In genomic region chr13:70532719-70533118, GRCm38 (mm10) we compare ENCODE assay signal across 17 mouse cellular contexts.
"Had no signal": no experiment of that assay in that cellular context is flagged by ENCODE, and none has a peak within 500 bp of the region (broad histone marks: within the 10 kb centered on the region; RNA-seq: fewer than 3 reads in every experiment).

No protein-coding gene starts in this region.

- H3K4me3 ChIP-seq: layer of hippocampus, adult 2 months; liver, embryonic 13.5 days; myocyte; neural tube, embryonic 13.5 days had no signal

- H3K9ac ChIP-seq: liver, embryonic 13.5 days; neural tube, embryonic 13.5 days had no signal

- DNase-seq: kidney, adult 2 months; kidney, postnatal 25 days; layer of hippocampus, adult 9-11 months; liver, embryonic 13.5 days; lung, adult 2 months; lung, postnatal 14 days; lung, postnatal 4 days; midbrain, embryonic 14.5 days; retina, postnatal 1 day; right cerebral cortex, postnatal 25 days; spleen, adult 18-20 months; thymus, postnatal 25 days had no signal

- H3K27ac ChIP-seq: kidney, postnatal 0 days; layer of hippocampus, adult 2 months; liver, embryonic 13.5 days; neural tube, embryonic 13.5 days had no signal

- H3K36me3 ChIP-seq: liver, embryonic 13.5 days; neural tube, embryonic 13.5 days had no signal

- H3K9me3 ChIP-seq: liver, embryonic 13.5 days; neural tube, embryonic 13.5 days had no signal

- H3K4me2 ChIP-seq: liver, embryonic 13.5 days; midbrain, embryonic 11.5 days; neural tube, embryonic 13.5 days had no signal

- H3K4me1 ChIP-seq: liver, embryonic 13.5 days; neural tube, embryonic 13.5 days had no signal

- H3K27me3 ChIP-seq: liver, embryonic 13.5 days; neural tube, embryonic 13.5 days had no signal
